Mouse (Mus musculus) fibroblast of lung, adult 2 months (primary cell): ENCODE measurements around the gene Sdc4.

ENCODE experiments used
- DNase-seq: peaks from one replicate; pipeline ENCODE4 v3.0.0-alpha.2; 2011; ENCODE audit warnings: low read depth

Gene Sdc4

DNA sequence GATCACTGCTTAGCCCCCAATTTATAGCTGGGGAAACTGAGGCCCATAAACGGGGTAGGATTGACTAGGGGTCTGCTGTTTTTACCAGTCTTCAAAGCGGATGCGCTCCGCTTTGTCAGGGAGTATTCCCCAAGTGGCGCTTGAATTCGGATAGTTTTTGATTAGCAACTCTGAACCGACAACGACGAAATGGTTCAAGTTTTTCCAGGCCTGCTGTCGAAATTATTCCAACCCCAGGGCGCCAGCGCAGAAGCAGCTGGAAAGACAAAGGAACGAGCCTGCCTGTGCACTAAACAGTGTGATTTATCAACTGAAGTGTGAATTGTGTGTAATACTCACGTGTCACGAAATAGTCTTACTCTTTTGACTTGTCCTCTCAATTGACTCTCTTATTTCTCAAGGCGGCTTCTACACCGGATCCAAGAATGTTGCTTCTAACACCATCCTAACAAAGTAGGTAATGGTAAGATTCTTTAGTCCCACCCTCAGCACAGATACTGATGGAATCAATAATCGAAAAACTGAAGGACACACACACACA lies at the start of gene Sdc4:
Gene Sdc4, minus strand, starts transcription at position 428 of the 541 bp plus-strand sequence.
- DNase-seq, result no peak

DNA sequence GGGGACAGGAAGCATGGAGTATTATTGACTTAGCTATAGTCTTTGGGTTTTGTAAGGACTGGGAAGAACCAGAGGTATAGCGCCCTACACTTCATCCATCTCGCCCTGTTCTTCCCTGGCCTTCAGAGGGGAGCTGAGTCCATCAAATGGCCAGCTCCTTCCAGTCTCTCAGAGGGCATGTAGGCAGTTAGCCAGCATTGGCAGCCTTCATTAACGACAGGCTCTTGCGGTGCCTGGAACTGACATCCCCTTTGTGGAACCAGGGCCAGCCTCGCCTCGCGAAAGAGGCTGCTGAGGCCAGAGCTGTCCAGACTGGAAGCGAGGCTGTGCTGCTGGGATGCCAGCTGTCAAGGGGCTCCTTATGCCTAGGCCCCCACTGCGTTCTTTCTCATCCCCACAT lies 44.1 kb upstream of the Sdc4 start:
- no peak for DNase-seq

DNA sequence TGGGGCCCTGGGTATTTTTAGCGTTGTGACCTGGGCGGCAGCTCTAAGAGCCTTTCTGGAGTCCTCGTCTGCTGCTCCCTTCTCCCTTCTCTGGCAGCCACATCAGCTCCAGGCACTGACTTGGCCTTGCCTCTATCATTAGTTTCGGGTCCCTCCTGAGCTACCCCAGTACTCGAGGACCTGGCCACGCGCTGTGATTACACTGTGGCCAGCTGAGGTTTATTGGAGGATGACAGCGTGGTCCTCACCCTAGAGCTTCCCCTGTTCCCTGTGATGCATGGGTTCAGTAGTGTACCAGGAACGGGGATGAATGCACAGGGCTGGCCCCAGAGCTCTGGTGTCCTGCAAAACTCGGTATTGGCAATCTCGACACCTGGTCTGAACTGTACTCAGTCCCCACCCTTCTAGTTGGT lies 43.4 kb upstream of the Sdc4 start:
- no peak for DNase-seq

DNA sequence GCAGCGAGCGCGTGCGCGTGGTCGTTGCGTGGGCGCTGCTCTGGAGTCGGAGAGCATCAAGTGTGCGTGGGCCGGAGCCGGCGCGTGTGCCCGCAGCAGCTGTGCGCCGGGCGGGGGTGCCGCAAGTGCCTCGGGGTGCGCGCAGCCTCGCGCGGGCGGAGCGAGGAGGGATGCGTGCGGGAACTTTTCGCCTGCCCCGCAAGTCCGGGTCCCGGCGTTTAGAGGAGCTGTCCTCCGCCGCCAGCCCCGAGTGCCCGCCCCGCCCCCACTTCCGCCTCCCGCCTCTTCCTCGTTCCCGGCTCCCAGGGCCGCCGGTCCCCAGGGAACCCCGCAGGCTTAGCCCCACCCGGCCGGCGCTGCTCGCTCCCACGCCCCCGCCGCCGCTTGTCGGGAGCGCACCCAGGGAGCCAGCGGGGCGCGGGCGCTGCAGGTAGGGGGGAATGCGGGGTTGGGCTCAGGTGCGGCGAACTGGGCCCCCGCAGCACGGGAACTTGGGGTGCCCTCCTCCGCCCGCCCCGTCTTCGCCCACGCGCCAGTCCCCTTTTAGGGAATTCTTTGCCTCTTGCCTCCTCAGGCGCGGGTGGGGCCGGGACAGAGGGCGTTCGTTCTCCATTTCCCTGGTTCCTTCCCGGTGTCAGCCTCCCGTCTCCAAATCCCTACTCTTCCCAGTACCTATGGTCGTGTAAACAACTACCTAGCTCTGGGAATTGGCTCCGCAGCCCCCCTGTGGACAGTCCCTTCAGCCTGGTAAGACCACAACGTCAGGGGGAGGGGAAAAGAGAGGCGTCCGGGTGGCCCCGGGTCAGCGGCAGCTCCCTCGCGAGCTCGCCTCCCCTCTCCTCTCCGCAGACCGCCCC lies 42.8 kb upstream of the Sdc4 start:
- no peak for DNase-seq

DNA sequence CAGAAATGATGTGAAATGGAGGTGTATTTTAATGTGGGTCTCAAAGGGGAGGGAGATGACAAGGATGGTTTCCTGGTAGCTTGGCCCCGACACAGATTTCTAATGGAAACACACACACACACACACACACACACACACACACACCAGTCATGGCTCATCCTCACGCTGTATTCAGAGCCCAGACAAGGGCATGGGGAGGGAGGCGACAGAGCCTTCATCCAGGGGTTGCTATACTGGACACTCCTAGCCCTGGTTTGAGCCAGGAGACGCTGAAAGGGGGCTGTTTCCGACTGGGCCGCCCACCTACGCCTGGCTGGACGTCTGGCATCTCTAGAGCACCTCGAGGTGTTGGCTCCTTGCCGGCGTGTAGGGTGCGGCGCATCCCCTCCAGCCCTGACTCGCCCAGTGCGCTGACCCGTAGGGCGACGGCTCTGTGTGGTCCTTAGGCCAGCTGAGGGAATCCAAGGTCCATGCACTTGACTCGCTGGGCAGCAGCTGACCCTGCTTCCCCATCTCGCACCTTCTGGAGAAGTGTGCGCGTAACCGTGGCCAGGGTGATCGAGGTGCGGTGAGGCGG lies 42.1 kb upstream of the Sdc4 start, which contains the start of gene Dbndd2:
Gene Dbndd2, plus strand, starts transcription at position 426 of the 577 bp plus-strand sequence.
- DNase-seq, result no peak

DNA sequence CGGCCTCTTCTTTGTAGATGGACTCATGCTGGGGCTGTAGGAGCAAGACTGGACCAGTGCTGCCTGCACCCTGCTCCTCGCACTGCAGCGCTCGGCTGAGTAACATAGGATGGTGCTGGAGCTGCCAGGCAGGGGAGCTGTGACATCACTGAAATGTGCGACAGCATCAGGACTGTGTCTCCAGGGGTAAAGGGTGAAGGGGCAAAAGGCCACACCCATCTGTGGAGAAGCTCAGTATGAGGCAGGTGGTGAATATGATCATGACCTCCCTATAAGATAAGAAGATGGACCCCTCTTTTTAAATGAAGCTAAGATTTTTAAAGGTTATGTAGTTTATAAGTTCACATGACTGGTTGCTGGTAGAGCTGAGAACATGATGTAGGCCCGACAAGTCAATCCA lies 29.9 kb upstream of the Sdc4 start, which contains the start of gene Trp53tg5:
Gene Trp53tg5, minus strand, starts transcription at position 101 of the 400 bp plus-strand sequence.
- DNase-seq, result no peak

DNA sequence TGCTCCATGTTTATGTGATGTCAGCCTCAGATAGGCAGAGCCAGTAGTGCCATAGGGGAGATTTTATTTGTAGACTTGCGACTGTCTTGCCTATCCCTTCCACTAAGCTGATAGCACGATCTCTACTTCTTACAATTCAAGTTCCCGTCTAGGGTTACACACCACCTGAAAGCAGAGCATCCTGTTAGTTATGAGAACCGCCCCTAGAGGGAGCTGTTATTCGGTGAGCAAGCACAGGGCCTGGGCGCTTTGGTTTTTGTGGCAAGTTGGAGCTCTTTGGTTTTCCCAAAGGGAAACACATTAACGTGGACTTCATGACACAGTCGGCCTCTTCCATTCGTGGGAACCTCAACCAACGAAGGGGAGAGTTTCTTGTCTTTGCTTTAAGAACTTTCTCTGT lies 26.6 kb upstream of the Sdc4 start:
- no peak for DNase-seq

DNA sequence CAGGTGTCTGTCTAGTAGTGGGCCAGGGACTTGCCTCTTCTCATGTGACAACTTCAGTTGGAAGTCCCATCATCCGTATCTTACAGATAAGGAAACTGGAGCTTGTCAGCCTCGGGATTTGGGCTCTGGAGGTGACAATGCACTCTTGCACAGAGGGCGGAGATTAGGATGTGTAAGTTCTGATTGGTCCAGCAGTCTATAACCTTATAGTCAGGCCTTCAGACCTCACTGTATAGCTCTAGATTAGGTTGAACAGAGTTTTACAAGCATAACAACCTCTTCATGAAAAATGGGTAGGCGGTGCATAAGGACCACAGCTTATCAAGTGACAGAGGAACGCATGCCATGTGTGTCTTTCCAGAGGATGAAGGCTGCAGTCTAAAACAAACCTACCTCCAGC lies 23.1 kb upstream of the Sdc4 start:
- no peak for DNase-seq

DNA sequence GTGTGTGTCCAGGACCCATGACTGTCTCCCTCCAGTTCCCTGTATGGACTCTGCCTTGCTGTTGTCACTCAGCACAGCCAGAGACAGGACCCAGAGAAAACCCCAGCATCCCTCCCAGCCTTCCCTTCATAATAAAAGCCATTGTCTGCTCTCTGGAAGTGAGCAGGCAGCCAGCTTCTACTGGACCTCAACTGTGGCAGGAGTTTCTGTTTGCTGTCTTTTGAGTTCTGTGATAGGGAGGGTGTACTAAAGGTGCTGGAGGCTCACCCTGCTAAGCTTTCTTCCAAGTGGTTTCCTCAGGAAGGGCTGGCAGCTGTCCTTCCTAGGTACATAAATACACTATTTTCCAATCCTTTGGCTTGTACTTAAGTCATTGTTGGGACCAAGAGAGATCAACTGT lies 21.5 kb upstream of the Sdc4 start:
- DNase-seq, result no peak

DNA sequence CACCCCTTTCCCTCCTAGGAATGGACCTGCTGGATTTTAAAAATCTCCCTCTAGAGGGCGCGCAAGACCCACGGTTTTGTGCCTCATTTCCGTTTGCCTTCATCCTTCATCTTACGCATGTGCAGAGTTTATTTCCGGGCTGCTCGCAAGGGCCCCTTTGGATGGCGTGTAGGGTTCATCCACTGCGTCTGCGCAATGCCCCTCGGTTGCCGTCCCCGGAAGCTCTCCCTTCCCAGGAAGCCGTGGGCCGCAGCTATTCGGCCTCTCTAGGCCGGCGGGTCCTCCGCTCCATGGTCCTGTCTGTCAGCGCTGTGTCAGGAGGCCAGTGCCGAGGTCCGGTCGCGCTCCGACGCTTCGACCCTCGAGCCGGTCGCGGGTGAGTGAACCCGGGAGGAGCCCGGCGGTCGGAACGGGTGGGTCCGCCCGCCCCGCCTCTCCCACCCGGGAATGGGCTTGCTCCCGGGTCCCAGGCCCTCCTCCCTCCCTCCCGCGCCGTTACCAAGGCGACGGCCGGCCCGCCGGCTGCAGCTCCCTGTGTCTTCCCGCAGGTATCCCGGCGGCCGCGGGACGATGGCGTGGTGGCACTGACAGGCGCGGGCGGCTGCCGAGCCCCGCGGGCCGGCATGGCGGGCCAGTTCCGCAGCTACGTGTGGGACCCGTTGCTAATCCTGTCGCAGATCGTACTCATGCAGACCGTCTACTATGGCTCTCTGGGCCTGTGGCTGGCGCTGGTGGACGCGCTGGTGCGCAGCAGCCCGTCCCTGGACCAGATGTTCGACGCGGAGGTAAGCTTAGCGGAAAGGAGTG lies 17.3 kb upstream of the Sdc4 start, which contains the start of gene Gm20458:
Gene Gm20458, plus strand, starts transcription at position 223 of the 807 bp plus-strand sequence.
- DNase-seq, result peak; percentile 92

DNA sequence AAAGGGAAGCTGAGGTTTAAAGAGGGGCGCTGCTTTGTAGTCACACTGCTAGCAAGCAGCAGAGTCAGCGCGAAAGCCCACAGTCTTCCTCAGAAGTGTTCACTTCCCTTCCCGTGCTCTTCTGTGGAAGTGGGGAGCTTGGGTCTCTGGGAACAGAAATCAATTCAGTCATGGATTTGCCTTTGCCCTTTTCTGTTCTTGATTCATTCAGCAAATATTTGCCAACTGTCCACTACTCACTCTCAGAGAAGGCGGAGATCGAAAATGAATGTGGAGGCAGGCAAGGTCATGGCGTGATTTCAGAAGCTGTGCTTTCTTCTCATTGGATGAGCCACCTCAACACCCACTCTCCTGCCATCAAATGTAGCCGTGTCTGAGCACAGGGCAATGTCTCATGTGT lies 14.8 kb upstream of the Sdc4 start:
- no peak for DNase-seq

DNA sequence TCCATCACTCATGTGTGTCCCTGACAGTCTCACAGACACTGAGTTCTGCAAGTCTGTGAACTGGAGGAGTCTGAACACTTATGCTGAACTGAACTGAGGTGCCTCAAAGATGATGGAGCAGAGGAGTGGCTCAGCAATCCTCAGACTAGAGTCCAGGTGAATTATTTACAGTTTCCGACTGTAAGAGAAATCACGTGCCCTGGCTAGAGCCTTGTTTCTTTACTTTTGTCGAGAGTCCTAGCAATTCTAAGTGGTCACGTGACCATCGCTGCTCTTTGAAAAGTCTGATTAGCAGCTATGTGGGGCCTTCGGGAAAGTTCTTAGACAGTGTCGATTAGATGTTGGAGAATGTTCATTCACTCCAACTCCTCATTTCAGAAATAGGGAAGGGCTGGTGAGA lies 14.3 kb upstream of the Sdc4 start:
- DNase-seq, result no peak

DNA sequence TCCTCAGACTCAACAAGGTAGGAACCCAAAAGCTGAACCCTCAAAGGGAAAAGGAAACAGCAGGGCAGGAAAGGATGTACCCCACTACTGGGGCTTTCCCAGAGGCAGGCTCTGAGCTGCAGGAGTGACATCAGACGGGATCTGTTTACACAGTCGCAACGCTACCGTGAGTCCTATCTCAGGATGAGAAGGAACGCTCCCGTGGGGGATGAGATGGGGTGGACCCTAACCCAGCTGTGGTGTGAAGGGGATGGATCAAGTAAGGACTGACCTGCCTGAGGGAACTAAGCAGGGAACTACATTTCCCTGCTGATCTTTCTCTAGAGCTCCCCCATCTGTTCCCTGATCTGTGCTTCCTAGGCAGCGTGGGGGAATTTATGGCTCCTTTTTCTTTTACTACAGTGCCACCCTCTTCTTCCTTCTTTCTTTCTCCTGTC lies 13.2 kb upstream of the Sdc4 start, which contains the start of gene Sys1:
Gene Sys1, plus strand, starts transcription at position 101 of the 437 bp plus-strand sequence.
- no peak for DNase-seq

DNA sequence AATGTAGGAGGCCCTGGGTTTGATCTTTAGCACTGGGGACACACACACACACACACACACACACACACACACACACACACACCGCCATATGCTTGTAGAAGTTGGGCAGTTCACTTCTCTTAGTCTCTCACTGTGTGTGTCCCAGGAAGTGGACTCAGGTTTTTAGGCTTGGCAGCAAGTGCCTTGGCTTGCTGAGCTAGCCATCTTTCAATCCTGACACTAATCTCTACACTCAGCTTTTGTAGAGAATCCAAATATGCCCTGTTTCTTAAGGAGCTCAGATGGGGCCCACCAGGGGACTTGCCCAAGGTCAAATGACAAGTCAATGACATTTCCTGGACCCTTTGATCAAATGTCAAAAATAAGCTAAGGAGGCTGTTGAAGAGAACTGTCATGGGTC lies 12.7 kb upstream of the Sdc4 start:
- no peak for DNase-seq

DNA sequence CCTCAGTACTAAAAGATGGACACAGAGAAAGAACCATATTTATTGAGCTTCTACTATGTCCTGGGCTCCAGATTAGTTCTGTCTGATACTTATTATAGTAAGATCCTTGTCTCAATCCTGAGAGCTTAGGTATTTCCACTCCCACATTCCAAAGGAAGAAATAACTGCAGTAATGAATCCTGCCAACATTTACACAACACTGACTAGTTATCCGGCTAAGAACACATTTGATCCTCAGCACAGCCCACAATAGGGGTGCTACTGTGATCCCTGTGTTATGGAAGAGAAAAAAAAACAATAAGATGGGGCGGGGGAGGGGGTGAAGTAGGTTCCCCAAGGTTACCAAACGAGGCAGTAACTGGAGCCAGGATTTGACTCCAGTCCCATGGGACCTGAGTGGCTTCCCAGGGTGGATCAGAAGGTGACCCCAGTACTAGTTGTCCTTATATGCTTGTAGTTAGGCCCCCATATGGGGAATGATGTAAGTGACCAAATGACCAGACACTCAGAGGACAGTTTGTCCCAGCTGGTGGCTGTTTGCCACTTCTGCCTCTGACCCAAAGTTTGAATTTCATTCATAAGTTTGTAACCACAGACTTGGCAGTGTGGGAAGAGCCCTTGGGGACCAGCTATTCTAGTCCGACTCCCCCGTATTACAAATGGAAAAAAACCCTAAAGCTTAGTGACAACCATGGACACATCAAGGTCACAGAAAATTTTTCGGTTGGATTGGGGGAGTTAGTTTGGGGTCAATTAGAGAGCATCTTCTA lies 11.9 kb upstream of the Sdc4 start:
- DNase-seq, result no peak

DNA sequence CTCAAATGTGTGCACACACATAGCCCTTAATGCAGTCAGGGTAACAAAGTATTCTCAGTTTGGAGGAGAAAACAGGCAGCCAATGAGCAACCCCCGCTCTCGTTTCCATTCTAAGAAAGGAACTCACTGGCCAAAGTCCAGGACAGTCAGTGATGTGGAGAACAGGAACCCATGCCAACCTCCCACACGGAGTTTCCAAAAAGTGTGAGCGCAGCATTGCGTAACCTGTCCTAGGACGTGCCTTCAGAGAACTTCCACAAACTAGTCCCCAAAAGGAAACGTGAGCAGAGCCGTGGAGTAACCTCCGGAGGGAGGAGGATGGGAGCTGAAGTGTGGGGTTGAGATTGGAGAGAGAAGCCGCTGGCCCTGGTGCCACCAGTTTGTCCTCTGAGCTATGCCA lies 11.2 kb upstream of the Sdc4 start:
- DNase-seq, result peak; percentile 88

DNA sequence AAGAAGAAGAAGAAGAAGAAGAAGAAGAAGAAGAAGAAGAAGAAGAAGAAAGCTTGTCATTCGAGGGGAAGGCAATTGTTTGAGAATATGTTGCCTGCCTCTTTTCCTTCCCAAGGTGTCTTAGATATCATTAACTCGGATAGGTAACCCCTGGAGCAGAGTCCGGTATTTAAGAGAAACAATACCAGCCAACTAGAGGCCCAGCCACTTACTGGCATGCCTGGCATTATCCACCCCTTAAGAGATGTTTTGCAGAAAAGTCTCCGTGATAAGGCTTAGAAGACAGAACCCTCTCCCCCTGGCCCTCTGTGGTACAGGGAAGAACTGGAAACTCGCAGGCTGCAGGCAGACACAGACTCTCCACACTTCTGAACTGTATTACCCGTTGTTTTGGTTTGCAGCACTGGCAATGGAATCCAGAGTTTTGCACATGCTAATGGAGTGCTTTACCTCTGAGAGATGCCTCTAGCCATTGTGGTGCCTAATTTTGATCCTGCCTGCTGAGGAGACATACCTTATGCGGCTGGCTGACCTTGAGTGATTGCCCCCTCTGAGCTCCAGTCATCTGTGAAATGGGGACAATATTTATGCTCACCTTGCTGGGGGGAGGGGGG lies 10.3 kb upstream of the Sdc4 start:
- no peak for DNase-seq

DNA sequence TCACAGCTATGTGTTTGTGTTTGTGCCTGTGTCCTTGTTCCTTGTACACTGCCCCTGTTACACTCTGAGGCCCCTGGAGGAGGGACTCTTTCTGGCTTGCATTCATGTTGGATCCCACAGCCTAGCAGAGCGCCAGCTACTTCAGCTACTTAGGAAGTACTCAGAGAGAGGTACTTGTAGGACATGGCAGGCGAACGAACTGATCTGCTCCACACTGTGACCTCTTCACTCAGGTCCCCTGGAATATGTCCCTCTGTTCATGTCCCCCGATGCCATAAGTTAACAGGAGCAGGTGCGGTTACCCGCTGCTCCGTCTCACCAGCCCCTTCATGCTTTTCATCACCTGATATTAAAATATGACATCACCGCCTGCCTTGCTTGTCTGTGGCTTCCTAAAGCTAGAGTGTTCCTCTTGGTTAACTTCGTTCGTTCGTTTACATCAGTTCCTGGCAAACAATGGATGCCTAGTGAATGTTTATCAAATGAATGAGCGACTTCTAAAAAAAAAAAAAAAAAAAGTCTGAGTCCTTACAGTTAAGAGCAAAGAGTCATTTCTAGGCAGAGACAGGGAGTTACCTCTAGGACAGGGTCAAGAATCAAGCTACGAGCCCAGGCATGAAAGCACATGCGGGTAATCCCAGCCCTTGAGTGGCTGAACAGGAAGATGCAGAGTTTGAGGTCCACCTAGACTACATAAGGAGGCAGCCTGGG lies 9.5 kb upstream of the Sdc4 start:
- no peak for DNase-seq

DNA sequence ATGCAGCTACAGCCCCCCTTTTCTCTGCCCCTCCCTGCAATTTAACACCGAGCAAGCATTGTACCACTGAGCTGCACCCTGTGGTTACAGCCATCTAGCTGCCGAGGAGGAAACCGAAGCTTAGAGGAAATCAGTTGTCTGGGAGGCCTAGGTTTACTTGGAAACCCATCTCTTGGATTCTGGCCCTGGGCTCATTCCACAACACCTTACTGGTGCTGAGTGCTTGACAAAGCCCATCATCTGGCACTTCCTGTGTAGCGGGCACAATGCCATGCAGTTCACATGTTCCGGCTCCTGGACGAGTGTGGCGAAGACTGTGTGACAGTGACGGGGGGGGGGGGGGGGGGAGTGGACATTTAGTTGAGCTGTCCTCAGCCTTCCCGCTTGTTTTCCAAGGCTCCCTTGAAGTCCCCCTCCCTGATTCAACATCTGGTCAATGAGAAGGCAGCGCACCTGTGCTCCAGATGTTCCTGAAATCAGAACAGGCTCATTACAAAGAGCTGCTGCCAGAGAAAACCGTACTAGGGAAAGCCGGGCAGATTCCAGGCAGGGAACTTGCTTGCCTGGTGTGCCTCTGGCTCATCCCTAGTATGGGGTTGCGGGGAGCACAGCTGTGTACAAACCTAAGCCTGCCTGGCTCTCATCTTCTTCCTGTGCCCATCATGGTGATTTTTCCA lies 8.5 kb upstream of the Sdc4 start:
- DNase-seq, result no peak
